ENCODE assay signal across 26 mouse cellular contexts in the genomic region with DNA sequence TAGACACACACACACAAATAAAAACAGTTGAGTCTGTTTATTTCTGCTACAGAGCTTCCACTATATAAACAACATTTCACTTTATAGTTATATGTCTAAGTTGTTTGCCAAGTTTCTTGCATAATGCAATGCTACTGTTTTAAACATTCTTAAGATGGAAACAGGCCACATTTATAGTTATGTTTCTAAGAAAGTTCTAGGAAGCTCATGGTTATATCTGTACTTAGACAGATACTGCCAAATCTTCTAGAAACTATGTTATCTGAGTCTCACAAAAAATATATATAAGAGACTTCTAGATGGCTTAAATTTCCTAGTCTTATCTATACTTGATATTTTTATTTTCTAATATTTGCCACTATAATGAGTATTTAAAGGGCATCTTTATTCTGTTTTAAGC.
"Had no signal": no experiment of that assay in that cellular context is flagged by ENCODE, and none has a peak within 500 bp of the region (broad histone marks: within the 10 kb centered on the region; RNA-seq: fewer than 3 reads in every experiment).

No protein-coding gene starts in this region.

- H3K9me3 ChIP-seq: heart, embryonic 10.5 days; heart, embryonic 12.5 days; hindbrain, embryonic 10.5 days; hindbrain, embryonic 12.5 days; intestine, embryonic 15.5 days; limb, embryonic 13.5 days; limb, embryonic 15.5 days had no signal

- H3K4me3 ChIP-seq: gastrocnemius, adult 2 months; heart, embryonic 10.5 days; heart, embryonic 12.5 days; hindbrain, embryonic 10.5 days; hindbrain, embryonic 12.5 days; intestine, embryonic 15.5 days; layer of hippocampus, adult 2 months; limb, embryonic 13.5 days; limb, embryonic 15.5 days had no signal

- H3K4me1 ChIP-seq: heart, embryonic 10.5 days; hindbrain, embryonic 10.5 days; hindbrain, embryonic 12.5 days; intestine, embryonic 15.5 days; limb, embryonic 13.5 days; limb, embryonic 15.5 days had no signal

- ATAC-seq: hindbrain, embryonic 16.5 days; inflammation-experienced regulatory T-cells, adult 6 months; intestine, embryonic 15.5 days; intestine, postnatal 0 days had no signal

- H3K27me3 ChIP-seq: heart, embryonic 12.5 days; hindbrain, embryonic 12.5 days; intestine, embryonic 15.5 days; limb, embryonic 13.5 days; limb, embryonic 15.5 days had no signal

- H3K9ac ChIP-seq: heart, embryonic 12.5 days; hindbrain, embryonic 12.5 days; hindbrain, embryonic 14.5 days; intestine, embryonic 15.5 days; limb, embryonic 13.5 days; limb, embryonic 15.5 days; liver, embryonic 14.5 days had no signal

- H3K4me2 ChIP-seq: heart, embryonic 12.5 days; hindbrain, embryonic 12.5 days; hindbrain, embryonic 14.5 days; intestine, embryonic 15.5 days; limb, embryonic 13.5 days; limb, embryonic 15.5 days had no signal

- DNase-seq: gastrocnemius, adult 2 months; gastrocnemius, postnatal 10 days; gastrocnemius, postnatal 25 days; heart, adult 18-20 months; heart, postnatal 10 days; heart, postnatal 4 days; kidney, adult 18-20 months; kidney, adult 8-10 months; kidney, postnatal 10 days; kidney, postnatal 25 days; kidney, postnatal 4 days; layer of hippocampus, postnatal 36 days; left cerebral cortex, postnatal 4 days had no signal

- H3K27ac ChIP-seq: gastrocnemius, adult 2 months; heart, embryonic 10.5 days; hindbrain, embryonic 10.5 days; hindbrain, embryonic 12.5 days; hindbrain, embryonic 14.5 days; intestine, embryonic 15.5 days; layer of hippocampus, adult 2 months; limb, embryonic 13.5 days; limb, embryonic 15.5 days; liver, embryonic 14.5 days had no signal
